Mouse (Mus musculus): ENCODE results near the gene Mpg.
A peak's percentile ranks its signal among the peaks of the same experiment; 100 is the strongest.

The Mpg gene

GRCm38 (mm10) chr11:32262674-32263415 is 36.5 kb downstream of the Mpg start:
- no peak for DNase-seq (ENCODE audit: low spot score in 2 of 2)

GRCm38 (mm10) chr11:32265117-32265738 is 38.9 kb downstream of the Mpg start:
- no peak for DNase-seq (ENCODE audit: low spot score in 2 of 2)

GRCm38 (mm10) chr11:32266194-32266593 is 39.9 kb downstream of the Mpg start:
- peak in 1 of 2 experiments; percentile 71 for DNase-seq (ENCODE audit: low spot score in 2 of 2)

- DNase-seq (ENCODE audit: low spot score in 2 of 2) = no peak
Observed at GRCm38 (mm10) chr11:32266776-32267175, 40.5 kb downstream of the Mpg start.

- DNase-seq (ENCODE audit: low spot score in 2 of 2) = peak; percentile 96 to 98
Observed at GRCm38 (mm10) chr11:32267188-32267884, 41.0 kb downstream of the Mpg start, which contains the start of gene Nprl3. TSS of gene Nprl3 (minus strand) at chr11:32267707.

- DNase-seq (ENCODE audit: low spot score in 2 of 2) = peak in 1 of 2 experiments; percentile 75
Observed at GRCm38 (mm10) chr11:32267964-32268363, 41.7 kb downstream of the Mpg start.

GRCm38 (mm10) chr11:32268952-32269351 is 42.6 kb downstream of the Mpg start:
- peak; percentile 78 to 81 for DNase-seq (ENCODE audit: low spot score in 2 of 2)

GRCm38 (mm10) chr11:32271178-32271577 is 44.9 kb downstream of the Mpg start:
- no peak for DNase-seq (ENCODE audit: low spot score in 2 of 2)

GRCm38 (mm10) chr11:32276347-32276746 is 50.0 kb downstream of the Mpg start, which contains the start of gene Hba-x:
TSS of gene Hba-x (plus strand) at chr11:32276400.
- no peak for DNase-seq (ENCODE audit: low spot score in 2 of 2)

- no peak for DNase-seq (ENCODE audit: low spot score in 2 of 2)
Observed at GRCm38 (mm10) chr11:32277736-32278457, 51.6 kb downstream of the Mpg start.

- DNase-seq (ENCODE audit: low spot score in 2 of 2) = no peak
Observed at GRCm38 (mm10) chr11:32278458-32278957, 52.2 kb downstream of the Mpg start.

- DNase-seq (ENCODE audit: low spot score in 2 of 2) = no peak
Observed at GRCm38 (mm10) chr11:32280646-32281045, 54.3 kb downstream of the Mpg start.

- DNase-seq (ENCODE audit: low spot score in 2 of 2) = peak in 1 of 2 experiments; percentile 61
Observed at GRCm38 (mm10) chr11:32281416-32282144, 55.3 kb downstream of the Mpg start.

All from spleen, postnatal 4 days (tissue).